Mouse (Mus musculus) cerebellum, adult 18-20 months (tissue): Measurements from ENCODE around the gene Nit1.

Experiments used
- DNase-seq, 2 experiments: peaks; one replicate each; pipeline ENCODE4 v3.0.0; 2021

The Nit1 gene

DNA sequence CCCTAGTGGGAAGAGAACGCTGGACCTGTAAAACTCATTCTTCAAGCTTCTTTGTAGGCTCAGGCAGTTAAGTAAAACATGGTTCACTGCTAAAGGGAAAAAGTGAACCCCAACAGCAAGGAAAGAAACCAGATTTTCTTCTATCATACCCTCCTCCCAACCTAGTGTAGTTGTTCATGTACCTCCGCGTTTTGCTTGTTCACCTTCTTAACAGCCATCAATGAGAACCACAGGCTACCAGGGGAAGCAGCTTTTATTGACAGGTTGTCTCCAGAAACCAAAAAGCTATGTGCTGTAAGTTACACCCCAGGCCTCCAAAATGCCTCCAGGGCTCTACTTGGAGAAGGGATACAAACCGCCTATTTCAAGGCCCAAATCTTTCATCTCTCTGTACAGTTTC, 57.1 kb downstream of the Nit1 start:
- no peak for DNase-seq
